Mouse (Mus musculus) frontal cortex, adult (tissue): ENCODE results near the gene St3gal4.
"Not testable (repeated sequence)": the region's sequence is repeated elsewhere in the genome, so short reads cannot be mapped to it uniquely, and the experiment has no call there.

Source experiments
- ATAC-seq: cut with Nextera tagmentation; 2 replicates; pipeline ENCODE4 v1.9.2; 2017; ENCODE audit warnings: mild to moderate bottlenecking, moderate library complexity, mixed read lengths; ENCODE audit not compliant: low TSS enrichment

St3gal4 gene

DNA sequence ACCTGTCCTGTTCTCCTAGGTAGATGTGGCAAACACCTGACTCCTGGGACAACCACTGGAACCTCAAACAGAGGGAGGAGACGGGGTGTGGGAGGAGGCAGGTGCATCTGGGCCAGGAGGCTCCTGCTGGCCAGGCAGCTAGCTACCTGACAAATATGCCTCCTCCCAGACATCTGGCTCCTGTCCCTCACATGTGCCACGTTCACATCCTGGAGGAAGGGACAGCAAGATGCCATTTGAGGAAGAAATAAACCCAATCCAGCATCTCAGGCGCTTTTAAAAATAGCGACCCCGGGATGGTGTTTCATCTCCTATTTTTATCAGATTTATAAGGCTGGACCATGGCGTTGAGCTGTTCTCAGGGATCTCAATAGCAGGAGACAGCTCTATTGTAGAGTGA is at the start of gene St3gal4:
St3gal4 (minus strand) TSS at position 101 of the 400 bp plus-strand sequence.
- no peak for ATAC-seq

DNA sequence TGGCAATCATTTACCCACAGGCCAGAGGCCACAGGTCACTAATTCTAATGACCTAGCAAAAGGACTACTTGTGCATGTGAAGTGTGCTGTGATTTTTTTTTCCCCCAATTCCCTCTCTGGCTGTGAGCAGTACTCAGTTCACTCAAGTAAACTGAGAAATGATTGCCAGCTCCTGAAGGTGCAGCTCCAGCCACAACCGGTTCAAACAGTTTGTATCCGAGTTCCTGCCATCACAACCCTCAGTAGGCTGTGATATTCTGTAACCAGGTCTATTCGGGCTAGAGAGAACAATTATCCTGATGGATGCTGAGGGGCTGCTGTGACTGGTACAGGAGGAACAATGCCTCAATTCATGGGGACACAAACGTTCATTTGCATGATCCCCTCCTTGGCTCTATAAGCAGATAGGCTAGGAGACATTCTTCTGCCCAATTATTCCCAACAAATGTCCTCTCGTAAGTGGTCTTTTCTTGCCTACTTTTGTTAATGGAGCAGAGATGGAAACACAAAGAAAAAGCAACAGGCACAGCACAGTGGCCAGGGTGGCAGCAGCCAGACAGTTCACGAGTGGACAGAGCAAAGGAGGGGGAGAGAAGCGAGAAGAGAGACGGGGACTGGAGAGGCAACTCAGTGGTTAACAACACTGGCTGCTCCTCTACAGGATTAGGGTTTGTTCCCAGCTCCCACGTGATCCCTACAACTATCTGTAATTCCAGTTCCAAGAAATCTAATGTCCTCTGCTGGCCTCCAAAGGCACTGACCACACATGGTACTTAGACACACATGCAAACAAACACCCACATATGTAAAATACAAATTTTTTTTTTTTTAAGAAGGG is 47.9 kb upstream of the St3gal4 start:
- ATAC-seq: peak; percentile 17; the same call in 1 of the 2 replicates

DNA sequence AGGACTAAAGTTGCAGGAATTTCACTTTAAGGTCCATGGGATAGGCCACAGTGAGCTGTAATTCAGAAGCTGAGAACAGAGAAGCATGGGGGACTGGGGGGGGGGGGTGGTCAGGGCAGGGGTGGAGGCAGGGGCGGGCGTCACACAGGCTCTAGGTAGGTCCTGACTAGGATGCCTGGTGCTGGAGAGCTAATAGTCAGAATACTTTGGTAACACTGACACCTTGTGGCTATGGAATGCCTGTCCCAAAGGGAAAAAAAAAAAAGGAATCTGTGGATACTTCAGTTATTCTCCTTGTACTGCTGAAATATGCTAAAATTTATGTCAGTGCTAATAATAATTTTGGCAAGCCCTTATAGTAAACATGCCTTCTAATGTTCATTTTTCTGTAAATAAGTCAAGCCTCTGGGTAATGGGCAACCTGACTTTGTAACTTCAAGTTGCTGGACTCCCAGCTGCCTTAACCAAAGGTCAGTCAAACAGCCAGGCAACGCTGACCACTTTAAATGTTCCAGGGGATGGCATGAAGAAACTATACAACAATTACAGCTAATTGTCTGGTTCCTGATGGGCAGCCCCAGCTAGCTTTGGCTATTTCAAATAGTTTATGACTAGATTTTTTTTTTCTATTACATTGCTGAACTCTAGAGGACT is 47.2 kb upstream of the St3gal4 start:
- peak; percentile 75 for ATAC-seq

DNA sequence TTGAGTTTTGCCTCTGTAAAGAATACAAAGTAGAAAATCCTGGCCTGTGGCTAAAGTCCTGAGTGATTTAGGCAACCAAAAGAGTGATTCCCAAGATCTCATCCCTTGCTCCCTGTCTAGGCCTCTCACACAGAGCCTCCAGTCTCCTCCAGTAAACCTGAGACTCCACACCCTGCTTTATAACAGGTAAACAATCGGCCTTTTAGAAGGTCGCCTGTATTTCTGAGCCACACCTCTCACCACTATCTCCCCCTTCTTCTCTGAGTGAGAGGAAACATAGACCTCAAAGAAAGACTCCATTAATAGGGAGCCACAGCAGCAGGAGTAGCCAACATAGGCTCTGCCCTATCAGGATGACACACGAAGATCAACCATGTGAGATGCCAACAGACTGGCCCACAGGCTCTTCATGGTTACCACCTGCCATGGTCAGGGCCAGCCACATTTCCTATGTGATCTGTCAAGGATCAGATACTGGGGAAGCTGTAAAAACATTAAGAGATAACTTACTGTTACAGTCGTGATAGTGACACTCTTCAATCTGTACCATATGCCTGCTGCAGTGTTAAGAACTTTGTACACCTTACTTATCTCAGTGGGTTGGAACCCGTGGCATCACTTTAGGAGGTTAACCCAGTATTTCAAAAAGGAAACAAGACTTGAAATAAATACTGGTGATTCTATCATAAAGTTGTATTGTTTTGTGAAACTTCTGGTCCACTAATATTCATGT is 45.2 kb upstream of the St3gal4 start:
- no peak for ATAC-seq

DNA sequence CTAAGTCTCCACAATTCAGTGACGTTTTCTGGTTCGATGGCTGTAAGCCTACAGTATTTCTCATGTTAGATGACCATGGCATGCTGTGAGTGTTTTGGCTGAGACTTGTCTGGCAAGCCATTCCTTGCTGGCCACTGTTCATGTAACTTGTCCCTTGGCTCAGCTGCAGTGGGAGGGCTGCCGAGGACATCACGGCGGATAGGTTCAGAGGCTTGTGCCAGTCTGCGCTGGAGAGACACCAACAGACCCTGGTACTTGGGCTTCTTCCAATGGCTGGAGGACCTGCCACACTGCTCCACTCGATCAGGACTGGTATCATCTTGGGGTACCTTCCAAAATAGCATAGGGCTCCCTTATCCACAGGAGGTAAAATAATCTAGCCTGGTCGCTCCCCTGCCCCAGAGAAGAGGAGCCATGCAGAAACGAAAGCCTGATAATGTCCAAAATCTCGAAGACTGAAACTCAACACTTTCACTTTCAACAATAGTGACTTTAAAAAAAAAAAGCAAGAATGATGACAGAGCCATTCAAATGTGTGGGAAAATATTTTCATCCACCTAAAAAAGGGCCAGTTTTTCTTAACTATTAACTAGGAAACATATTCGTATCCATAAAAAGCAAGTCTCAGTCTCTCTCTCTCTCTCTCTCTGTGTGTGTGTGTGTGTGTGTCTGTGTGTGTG is 44.1 kb upstream of the St3gal4 start:
- ATAC-seq: no peak

DNA sequence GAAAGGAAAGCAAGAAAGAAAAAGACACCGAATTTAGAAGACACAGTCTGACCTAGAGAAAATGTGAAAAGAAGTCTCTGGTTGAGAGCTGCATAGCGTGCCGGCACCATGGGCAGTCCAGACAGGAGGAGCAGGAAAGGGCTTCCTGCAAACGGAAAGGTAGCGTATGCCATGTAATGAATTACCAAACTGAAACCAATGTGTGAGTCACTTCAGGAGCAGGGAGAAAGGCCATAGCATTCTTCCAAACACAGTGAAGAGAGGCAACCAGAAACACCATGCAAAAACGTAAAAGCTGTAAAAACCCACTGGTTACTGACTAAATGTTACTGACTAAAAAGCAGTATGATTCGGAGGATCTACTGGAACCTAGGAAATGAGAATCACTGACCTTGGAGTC is 42.7 kb upstream of the St3gal4 start:
- ATAC-seq: no peak

DNA sequence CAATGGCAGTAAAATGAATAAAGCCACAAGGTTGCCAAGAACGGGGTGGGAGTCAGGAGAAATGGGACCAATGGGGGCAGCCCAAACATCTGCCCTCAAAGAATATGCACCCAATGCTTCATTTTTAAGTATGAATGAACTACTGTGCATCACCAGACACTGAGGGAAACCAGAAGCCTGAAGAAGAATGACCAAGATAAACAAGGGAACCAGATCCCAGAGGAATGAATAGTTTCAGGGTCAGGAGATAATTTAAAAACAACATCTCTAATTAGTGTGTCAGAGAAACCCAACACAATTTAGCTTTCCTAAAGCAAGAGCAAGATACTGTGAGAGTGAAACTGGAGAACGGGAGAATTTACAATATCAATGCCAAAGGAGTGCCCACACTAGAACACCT is 41.6 kb upstream of the St3gal4 start:
- ATAC-seq: no peak

DNA sequence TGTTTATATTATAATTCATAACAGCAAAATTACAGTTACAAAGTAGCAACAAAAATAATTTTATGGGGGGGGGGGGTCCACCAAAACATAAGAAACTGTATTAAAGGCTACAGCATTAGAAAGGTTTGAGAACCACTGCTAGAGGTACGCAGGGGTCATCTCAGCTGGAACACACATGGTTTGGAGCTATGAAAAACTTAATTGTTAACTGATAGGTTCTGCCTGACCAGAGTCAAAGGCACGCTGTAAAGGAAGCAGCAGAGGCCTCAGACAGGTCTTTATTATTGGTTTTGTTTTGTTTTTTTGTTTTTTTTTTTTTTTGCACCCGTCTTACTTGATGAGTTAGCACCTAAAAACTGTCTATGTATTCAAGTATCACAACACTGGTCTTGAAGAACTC is 39.4 kb upstream of the St3gal4 start:
- no peak for ATAC-seq

DNA sequence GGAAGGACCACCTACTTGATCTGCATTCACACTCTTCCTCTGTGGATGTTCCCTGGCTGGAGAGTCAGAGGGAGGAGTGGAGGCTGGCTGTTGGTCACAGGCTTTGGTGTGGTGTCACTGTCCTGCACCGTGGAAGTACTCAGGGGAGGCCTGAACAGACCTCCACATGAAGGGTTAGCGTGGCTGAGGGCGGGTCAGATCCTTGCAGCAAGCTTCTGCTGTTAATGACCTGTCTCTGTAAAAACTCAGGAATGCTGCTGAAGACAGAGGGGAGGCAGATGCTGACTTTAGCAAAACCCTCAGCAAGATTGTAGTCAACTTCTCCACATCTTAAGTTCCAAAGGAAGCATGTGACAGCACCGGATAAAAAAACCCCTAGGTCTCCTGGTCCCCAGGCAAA is 37.8 kb upstream of the St3gal4 start:
- no peak for ATAC-seq

DNA sequence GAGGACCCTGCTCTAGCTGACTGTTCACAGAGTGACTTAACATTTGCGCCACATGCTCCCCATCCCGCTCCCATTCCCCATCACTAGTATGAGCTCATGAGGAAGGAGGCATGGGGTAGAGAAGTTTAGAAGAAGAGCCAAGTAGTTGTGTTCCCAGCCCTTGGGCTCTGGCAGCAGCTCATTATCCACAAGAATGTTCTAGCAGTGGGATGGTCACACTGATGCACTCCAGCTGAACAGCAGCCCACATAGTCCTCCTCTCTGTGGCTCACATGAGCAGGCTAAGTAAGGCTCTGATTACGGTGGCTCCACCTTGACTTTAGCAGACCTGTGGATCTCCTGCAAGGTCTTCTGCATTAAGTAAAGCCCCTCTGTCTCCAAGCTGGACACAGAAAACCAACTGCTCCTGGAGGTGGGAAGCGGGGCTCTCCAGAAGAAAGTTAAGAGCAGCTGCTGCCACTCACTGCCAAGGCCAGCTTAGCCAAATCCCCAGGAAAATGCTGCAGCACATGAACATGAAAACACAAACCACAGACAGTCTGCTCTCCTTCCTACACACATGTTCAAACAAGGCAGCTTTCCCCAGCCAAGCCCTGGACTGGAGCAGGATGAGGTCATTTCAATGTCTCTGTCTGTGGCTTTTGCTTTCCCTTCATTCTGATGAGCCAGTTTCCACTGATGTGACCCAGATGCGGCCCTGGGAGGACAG is 37.1 kb upstream of the St3gal4 start:
- peak; percentile 93 for ATAC-seq

DNA sequence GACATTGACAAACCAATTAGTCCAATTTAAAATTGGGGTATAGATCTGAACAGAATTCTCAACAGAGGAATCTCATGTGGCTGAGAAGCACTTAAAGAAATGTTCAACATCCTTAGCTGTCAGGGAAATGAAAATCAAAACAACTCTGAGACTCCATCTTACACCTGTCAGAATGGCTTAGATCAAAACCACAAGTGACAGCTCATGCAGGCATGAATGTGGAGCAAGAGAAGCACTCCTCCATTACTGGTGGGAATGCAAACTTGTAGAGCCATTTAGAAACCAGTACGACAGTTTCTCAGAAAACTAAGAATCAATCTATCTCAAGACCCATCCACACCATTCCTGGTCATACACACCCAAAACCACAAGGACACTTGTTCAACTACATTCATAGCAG is 33.9 kb upstream of the St3gal4 start:
- no peak for ATAC-seq

DNA sequence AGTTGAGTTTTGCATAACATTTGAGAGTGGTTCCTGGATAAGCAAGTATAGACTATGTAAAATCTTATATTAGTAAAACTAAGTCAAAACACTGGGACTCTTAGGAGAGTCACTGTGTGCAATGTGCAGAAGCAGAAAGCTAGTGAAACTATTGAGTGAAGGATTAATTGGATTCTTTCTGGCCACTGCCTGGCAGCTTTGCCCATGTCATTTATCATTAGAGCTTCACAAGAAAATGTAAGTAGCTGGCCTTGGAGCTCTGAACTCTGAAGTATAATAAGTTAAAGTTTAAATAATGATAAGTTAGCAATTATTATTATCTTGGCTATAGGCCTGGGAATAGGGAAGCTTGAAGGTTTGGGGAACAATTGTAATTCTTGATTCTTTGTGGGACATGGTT is 29.8 kb upstream of the St3gal4 start:
- ATAC-seq: not testable (repeated sequence)

DNA sequence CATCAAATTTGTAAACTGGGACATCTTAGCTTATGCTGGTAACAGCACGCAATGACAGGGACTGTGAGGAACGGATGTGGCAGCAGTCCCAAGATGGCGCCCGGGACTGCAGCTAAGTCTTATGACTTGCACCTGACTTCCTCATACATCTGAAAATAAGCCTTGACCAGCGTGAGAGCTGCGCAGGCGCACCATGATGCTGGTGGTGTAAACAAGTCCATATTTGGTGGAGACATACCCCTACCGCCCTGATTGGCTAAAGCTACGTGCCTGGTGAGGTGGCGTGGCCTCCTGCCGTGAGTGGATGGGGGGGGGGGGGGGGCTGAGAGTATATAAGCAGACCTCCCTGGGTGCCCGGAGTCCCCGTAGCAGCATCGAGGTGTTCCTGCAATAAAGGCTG is 28.2 kb upstream of the St3gal4 start:
- not testable (repeated sequence) for ATAC-seq

DNA sequence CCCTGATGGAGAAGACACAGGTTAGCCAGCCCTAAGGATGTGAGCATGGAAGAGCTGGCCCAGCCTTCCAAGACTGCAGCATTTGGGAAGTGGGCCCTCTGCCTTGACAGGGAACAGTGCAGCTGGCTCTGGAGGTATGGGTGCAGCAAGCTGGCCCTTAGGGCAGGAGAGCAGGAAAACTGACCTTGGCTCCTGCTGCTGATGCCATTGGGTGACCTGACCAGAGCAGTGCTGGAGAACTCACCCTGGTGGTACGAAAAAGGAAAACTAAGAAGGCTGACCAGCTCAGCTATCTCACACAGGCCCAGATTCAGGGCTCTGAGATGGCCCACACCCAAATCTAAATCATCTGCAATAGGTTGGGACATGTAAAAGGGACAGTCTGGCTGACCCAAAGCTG is 26.8 kb upstream of the St3gal4 start:
- ATAC-seq: no peak

DNA sequence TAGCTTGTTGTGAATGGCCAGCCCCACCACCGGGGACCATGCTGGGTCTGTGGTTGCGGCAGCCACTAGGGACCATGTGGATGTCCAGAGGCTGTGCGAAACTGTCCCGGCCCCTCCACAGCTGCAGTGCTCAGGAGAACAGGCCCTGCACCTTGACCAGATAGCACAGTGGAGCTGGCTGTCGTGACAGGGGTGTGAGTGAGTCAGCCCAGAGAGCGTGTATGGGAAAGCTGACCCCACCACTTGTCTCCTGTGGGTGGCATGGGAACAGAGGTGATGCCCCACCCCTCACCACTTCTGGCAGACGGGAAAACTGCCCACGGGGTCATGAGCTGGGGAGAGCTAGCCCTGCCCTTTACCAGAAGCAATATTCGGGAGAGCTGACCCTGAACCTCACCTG is 26.1 kb upstream of the St3gal4 start:
- no peak for ATAC-seq

DNA sequence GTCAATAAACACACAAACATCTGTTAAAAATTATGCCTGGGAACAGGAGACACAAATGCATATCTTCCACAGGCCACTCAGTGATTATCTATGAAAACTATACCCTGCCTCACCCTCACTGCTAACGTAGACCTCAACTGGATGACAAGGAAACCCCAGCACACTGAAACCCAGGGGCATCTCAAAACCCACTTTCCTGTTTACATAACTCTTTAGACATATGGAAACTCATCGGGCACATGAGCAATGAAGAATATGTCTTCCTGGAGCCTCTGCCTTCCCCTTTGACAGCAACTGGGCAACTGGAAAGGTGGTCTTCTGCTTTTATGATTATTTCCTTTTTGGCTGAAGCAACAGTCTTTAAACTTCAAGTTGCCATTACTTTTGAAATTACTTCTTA is 23.2 kb upstream of the St3gal4 start:
- no peak for ATAC-seq

DNA sequence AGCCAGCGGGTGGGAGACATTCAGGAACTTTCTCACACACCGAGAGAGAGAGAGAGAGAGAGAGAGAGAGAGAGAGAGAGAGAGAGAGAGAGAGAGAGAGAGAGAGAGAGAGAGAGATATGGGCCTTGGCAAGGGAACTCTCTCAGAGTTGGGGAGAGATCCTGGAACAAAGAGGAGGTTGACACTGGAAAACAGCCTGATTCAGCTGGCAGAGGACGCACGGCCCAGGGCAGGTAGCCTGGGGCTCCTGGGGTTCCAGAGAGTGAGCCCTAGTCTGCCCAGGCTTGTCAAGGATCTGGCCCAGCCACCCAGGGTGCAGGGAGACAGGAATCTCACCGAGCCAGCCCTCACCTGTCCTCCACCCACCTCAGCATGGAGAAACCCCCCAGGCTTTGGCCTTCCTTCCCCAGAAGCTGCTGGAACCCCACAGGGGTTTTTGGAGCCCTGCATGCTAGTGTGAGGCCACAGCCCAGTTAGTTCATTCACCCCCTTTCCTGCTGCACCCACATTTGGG is 20.2 kb upstream of the St3gal4 start:
- no peak for ATAC-seq

DNA sequence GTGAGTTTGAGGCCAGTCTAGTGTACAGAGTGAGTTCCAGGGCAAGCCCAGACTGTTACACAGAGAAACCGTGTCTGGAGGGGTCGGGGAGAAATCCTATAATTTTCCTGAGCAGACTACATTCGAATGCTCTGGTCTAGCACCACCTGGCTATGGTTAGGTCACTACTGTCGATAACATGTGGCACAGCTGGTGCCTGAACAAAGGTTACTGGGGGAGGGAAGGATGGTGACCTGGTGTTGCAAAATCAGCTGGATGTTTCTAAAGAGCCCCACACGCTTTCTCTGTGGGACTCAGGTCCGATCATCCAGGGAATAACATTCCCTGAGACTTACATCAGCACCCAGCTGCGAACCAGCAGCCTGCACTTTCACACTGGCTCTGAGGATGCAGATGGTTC is 19.0 kb upstream of the St3gal4 start:
- ATAC-seq: no peak

DNA sequence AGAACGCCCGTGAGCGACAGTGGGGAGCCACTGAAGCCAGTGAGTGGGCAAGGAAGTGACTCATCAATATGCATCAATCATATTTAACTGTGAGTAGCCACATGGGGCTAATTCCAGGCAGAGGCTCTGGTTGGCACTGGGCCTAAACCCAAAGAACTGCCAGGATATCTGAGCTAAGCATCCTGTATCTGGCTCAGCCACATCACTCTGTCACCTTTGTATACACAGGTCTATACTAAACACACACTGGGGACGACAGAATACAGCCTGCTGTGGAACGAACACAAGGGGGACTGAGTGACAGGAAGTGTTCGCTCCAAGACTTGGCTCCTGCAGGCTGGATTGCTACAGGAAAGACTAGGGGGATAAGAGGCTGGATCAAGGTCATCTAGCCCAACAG is 16.5 kb upstream of the St3gal4 start:
- 0 out of 2 replicates have a peak, but pooled peaks have one; percentile 12 for ATAC-seq

DNA sequence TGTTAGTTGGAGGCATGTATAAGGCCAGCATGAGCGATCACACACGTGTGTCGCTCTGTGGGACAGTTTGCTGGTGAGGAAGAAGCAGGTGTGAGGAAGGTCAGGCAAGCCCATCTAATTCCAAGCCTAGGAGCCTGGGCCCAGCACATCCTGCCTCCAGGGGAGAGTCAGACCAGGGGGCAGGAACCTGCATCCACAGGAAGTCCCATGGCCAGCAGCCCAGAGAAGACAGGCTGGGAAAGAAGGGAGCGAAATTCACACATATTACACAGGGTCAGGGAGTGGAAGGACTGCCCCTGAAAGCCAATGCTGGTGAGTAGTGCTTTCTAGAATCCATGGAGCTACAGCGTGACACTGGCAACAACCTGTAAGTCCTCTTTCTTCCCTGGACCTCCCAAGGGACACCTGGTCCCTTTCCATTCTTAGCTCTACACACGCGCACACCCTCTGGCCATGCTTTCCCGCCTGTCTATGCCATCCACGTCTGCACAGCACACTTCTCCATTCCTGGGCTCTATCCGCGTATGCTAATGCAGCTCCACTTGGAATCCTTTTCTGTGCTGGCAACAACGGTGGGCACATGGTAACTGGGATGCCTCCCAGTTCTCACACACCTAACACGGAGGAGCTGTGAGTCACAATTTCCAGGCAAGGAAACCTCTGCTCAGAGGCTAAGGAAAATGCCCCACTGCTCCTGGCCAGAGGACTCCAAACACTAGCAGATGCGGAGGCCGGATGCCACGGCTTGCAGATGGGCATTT is 12.7 kb upstream of the St3gal4 start:
- peak; percentile 93 for ATAC-seq
